Mouse (Mus musculus) right cerebral cortex, postnatal 14 days (tissue): ENCODE results near the gene Asic2.

Experiments used
- DNase-seq: peaks from one replicate; pipeline ENCODE4 v3.0.0; 2022

Asic2 gene

GRCm38 (mm10) chr11:81504791-81505430 is 463.3 kb downstream of the Asic2 start:
- DNase-seq: no peak

GRCm38 (mm10) chr11:81501473-81502246 is 466.6 kb downstream of the Asic2 start:
- DNase-seq: no peak

DNA sequence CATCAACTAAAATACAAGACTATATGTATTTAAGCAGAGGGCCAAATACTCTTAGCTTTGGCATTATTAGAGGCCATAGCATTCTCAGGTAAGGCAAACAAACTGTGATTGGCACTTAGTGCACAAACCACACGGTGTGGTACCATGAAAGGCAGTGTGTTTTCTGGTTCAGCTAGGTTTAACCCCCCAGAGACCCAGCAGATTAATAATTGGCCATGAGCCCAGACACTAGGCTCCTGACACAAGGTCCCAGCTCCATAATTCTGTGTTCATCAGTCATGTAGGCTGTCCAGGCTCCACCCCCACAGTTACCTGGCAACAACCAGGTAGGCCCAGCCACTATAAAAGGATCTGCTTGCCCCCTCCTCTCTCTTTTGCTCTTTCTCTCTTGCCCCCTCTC is 469.3 kb downstream of the Asic2 start:
- DNase-seq: no peak

DNA sequence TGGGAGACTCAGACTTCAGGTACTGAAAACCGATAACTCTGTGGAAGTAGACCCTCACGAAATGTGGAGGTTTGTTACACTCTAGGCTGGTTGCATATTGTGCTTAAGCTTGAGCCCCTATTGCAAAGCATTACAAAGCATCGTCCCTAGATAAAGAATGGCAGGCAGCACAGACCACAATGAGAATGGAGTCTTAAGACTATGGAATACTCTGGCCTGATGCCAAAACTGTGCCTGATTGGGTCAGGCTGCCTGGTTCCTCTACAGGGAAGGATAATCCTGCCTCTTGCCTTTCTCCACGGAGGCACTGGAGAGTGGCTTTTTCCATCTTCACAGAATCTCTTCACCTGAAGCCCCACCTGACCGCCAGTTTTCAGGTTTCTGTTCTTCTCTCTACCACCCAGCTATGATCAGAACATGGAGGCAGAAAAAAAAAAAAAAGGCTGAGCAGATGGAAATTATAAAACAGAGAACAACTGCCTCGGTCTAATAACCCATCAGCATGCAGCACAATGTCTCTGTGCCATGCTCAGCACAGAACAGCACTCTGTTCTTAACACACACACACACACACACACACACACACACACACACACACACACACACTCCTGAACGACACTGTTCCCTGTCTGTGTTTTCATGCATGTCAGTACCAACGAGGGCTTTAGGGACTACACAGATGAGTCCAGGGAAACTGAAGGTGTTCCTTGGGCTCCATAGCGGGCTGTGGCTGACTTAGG is 470.4 kb downstream of the Asic2 start:
- no peak for DNase-seq

GRCm38 (mm10) chr11:81496446-81496845 is 471.8 kb downstream of the Asic2 start:
- DNase-seq: no peak

DNA sequence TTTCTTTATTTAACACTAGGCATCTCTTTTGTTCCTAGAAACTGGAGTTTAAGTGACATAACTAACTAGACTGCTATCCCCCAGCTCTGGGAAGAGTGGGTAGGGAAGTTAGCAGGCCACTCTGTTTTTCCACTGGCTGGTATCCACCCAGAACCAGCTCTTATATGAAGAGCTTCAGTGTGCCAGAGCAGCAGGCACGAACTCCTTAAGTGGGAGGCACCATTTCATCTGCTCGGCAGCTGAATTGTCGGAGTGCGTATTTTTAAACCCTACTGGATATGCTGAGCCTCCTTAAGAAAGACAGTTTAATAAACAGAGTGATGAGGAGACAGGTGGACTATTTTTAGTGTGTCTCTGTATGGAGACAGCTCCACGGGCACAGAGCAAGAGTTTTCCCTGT is 475.9 kb downstream of the Asic2 start:
- DNase-seq: peak; percentile 33

GRCm38 (mm10) chr11:81489144-81489735 is 479.0 kb downstream of the Asic2 start:
- DNase-seq: no peak

DNA sequence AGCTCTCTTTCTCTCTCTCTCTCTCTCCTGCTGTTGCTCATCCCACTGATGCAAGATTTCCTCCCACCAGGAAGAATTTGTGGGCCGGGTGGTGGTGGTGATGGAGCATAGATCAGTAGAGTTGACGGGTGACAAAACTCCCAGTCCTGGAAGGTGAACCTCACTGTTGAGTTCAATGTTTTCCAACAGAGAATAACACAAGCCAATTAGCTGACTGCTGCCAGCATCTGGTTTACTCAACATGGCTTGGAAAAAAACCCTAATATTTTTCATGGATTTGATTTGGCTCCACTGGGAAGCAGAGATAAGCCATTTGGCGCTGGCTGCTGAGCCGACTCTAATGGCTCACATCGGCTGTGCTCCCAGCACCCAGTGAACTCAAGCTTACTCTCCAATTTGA is 479.6 kb downstream of the Asic2 start:
- no peak for DNase-seq

- DNase-seq: no peak
Measured at GRCm38 (mm10) chr11:81486265-81486940, 481.9 kb downstream of the Asic2 start.

GRCm38 (mm10) chr11:81481198-81481597 is 487.1 kb downstream of the Asic2 start:
- DNase-seq: no peak

DNA sequence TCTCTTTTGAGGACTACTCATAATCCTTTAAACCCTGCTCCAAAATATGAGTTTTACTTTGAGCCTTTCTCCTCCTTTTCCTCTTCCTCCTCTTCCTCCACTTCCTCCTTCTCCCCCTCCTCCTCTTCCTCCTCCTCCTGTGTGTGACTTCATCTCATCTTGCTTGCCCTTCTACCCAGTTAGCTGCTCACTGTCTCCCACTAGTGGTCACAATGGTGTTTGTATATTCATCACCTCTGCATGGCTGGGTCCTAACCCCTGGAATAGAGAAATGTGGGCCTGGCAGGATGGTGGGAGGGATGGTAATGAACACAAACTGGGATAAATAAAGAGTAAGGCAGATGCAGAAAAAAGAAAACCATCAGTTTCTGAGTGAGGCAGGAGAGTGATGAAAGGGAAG is 492.0 kb downstream of the Asic2 start:
- no peak for DNase-seq

- no peak for DNase-seq
Measured at GRCm38 (mm10) chr11:81474121-81474520, 494.1 kb downstream of the Asic2 start.

GRCm38 (mm10) chr11:81462199-81462598 is 506.1 kb downstream of the Asic2 start:
- DNase-seq: peak; percentile 35

DNA sequence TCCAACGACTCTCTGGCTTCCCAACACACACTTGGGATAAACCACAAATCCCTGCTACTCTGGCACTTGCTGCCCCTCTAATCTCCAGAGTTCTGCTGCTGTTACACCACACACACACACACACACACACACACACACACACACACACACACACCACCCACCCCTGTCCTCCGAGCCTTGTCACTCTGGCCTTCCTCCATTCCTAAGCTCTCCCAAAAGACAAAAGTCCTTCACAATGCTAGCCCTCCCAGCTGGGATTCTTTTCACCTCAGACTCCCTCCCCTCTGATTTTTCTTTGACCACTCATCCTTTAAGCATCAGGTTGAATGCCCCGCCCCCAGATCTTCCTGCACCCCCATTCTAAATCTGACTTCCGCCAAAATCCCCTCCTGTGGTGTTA is 506.5 kb downstream of the Asic2 start:
- no peak for DNase-seq

- no peak for DNase-seq
Measured at GRCm38 (mm10) chr11:81454921-81455320, 513.3 kb downstream of the Asic2 start.

DNA sequence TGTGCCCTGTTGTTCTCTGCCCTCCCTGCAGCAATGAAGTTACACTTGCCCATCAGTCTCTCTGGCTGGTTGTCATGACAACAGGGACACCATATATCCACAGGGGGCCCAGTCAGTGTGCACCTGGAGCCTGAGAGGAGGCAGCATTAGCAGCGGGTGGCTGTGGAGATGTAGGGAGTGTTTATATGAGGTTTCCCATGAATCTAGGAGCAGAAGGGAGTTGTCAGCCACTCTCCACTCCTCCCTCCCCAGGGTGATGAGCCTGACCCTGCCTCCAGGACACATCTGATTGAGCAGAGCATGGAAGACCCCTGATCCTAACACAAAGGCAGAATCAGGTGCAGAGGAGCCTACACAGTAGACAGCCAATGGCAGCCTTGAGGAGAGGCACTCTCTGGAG is 514.1 kb downstream of the Asic2 start:
- DNase-seq: no peak

DNA sequence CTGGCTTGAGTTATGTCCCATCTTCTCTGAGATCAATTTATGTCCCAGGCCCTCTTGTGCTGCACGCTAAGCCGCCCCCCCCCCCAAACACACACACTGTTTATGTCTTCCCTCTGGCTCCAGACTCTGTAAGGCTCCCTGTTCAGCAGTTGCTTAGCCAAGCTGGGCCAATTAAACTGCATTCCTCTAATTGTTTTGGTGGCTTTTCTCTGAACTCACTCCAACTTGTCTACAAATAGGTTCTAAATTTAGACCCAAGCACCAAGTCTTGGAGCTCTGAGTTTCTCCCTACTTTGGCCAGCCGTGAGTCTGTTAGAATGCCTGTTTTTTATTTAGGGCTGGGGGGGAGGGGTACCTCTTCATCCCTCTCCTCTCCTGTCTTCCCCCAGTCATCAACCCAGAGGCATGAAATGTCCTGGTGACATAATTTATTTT is 519.0 kb downstream of the Asic2 start:
- no peak for DNase-seq

DNA sequence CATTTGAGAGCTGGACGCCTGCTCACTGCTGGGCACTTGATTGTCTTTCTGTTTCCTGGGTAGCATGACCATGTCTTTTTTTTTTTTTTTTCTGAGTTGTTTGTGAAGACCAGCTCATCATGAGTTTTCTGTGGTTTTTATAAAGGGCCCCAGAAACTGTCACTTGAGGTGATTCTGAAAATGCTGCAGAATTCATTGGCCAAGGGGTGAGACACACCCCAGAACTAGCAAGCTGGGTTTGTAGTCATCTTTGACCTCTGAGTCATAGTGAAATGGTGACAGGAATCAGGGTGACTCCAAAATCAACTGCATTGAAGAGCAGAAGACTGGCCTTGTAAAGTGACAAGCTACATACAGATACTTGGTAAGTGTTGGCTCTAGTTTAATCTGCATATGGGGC is 521.9 kb downstream of the Asic2 start:
- DNase-seq: no peak

GRCm38 (mm10) chr11:81426857-81427256 is 541.4 kb downstream of the Asic2 start:
- DNase-seq: peak; percentile 8

DNA sequence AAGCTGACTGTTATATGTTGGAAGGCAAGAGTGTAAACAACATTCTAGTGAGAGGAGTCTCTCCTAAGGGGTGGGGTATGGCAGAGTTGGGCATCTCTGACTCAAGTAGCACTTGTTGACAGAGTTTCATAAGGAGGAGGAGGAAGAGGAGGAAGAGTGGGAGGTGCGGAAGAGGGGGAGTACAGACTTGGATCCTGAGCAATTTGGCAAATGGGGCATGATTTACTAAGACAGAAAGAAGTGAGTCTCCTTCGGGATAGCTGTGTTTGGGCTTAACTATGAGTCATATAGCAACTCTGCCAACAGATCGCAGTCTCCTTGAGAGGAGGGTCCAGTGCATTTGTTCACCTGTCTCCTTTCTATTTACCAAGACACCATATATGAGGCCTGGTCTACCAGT is 549.1 kb downstream of the Asic2 start:
- DNase-seq: no peak

- DNase-seq: no peak
Measured at GRCm38 (mm10) chr11:81418027-81418426, 550.2 kb downstream of the Asic2 start.

DNA sequence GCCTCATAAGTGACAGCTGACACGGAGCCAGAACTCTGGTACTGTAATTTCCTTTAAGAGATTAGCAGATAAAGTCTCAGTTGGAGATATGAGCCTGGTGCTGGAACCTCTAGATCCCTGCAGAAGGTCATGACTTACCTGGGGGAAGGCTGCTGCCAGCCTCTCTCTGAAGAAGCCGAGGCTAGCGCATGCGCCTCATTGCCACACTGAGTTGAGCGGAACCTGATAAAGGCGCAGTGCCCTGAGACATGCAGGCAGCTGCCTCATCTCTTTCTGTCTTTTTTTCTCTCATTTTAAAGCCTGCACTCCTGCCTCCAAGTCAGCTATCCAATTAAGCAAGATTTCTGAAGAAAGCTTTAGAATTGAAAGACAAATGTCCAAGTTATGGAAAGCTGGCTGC is 551.9 kb downstream of the Asic2 start:
- DNase-seq: no peak

GRCm38 (mm10) chr11:81414596-81414995 is 553.7 kb downstream of the Asic2 start:
- DNase-seq: no peak
